ENCODE assay signal across 8 mouse cellular contexts in the genomic region with DNA sequence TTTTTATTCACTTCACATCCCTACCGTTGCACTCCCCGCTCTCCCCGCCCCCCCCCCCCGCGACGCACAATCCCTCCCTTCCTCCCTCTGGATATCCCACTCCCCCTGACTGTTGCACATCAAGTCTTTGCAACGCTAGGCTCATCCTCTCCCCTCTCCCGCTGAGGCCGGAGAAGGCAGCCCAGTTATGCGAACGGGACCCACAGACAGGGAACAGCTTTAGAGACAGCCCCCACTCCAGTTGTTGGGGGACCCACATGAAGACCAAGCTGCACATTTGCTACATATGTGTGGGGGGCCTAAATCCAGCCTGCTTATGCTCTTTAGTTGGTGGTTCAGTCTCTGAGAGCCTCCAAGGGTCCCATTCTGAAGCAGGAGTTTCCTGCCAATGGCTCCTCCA. TPM values are rescaled to one million over a fixed set of nuclear protein-coding genes. Genes with fewer than 3 reads are reported as not detected.
DNase-seq lines count a peak whose midpoint lies in the region; ATAC-seq lines count a peak whose summit lies in the region.

Gene Stambp, minus strand, starts transcription at position 59 of the 400 bp plus-strand sequence.

- 0% methylated on average over 5 of the region's 11 CpGs for WGBS in hindbrain, embryonic 16.5 days
- WGBS in liver, embryonic 13.5 days (ENCODE audit: insufficient replicate concordance) = 0% methylated on average over 6 of the region's 11 CpGs
- 0% methylated on average over 7 of the region's 11 CpGs for WGBS in stomach, embryonic 15.5 days

- no peaks in the 10 kb centered on the region for H3K9me3 ChIP-seq in erythroblast, embryonic 14.5 days (ENCODE audit: control insufficient read depth, low read length)
- H3K9me3 ChIP-seq in hindbrain, embryonic 16.5 days (ENCODE audit: control insufficient read depth, low read length) = no peaks in the 10 kb centered on the region
- H3K9me3 ChIP-seq in liver, embryonic 13.5 days (replicated peaks) = no peaks in the 10 kb centered on the region
- no peaks in the 10 kb centered on the region for H3K9me3 ChIP-seq in stomach, embryonic 15.5 days

- peak within 1 kb of the TSS; percentile 84 for H3K9ac ChIP-seq in hindbrain, embryonic 16.5 days (ENCODE audit: low read depth, low read length)
- peak within 1 kb of the TSS; percentile 80 for H3K9ac ChIP-seq in liver, embryonic 13.5 days
- peak within 1 kb of the TSS; percentile 66 for H3K9ac ChIP-seq in stomach, embryonic 15.5 days

- peak within 1 kb of the TSS; percentile 81 for H3K27ac ChIP-seq in hindbrain, embryonic 16.5 days (ENCODE audit: low read depth, low read length)
- peak within 1 kb of the TSS; percentile 45 for H3K27ac ChIP-seq in liver, embryonic 13.5 days
- peak within 1 kb of the TSS; percentile 82 for H3K27ac ChIP-seq in stomach, embryonic 15.5 days

- H3K4me3 ChIP-seq in erythroblast, embryonic 14.5 days (replicated peaks) = peak within 1 kb of the TSS; percentile 85
- H3K4me3 ChIP-seq in hindbrain, embryonic 16.5 days (ENCODE audit: low read length) = peak within 1 kb of the TSS; percentile 65
- peak within 1 kb of the TSS; percentile 74 for H3K4me3 ChIP-seq in liver, embryonic 13.5 days (replicated peaks)
- peak within 1 kb of the TSS; percentile 80 for H3K4me3 ChIP-seq in stomach, embryonic 15.5 days (replicated peaks)

- peaks cover 14% of the 10 kb centered on the region for H3K27me3 ChIP-seq in erythroblast, embryonic 14.5 days (ENCODE audit: control insufficient read depth)
- no peaks in the 10 kb centered on the region for H3K27me3 ChIP-seq in hindbrain, embryonic 16.5 days (replicated peaks; ENCODE audit: control insufficient read depth, insufficient read depth, low read length)
- peaks cover 22% of the 10 kb centered on the region for H3K27me3 ChIP-seq in liver, embryonic 13.5 days
- H3K27me3 ChIP-seq in stomach, embryonic 15.5 days (replicated peaks) = no peaks in the 10 kb centered on the region; the same call in 1 of the 2 replicates

- peak in 1 of 2 experiments; percentile 11 for DNase-seq in left cerebral cortex, adult 18-20 months (ENCODE audit: low spot score in 2 of 2)
- DNase-seq in left cerebral cortex, adult 11 months (ENCODE audit: low spot score) = no peak
- DNase-seq in adrenal gland, postnatal 25 days = no peak
- no peak for DNase-seq in liver, embryonic 13.5 days
- no peak for DNase-seq in right cerebral cortex, adult 18-20 months

- H3K4me1 ChIP-seq in erythroblast, embryonic 14.5 days (ENCODE audit: control insufficient read depth) = peaks cover 20% of the 10 kb centered on the region
- H3K4me1 ChIP-seq in hindbrain, embryonic 16.5 days (ENCODE audit: control insufficient read depth, insufficient read depth, low read depth, low read length) = peaks cover 7% of the 10 kb centered on the region
- H3K4me1 ChIP-seq in liver, embryonic 13.5 days (replicated peaks) = peaks cover 17% of the 10 kb centered on the region
- H3K4me1 ChIP-seq in stomach, embryonic 15.5 days = peaks cover 11% of the 10 kb centered on the region

- H3K4me2 ChIP-seq in hindbrain, embryonic 16.5 days (ENCODE audit: low read length) = peak within 1 kb of the TSS; percentile 89
- H3K4me2 ChIP-seq in liver, embryonic 13.5 days = peak within 1 kb of the TSS; percentile 84
- peak within 1 kb of the TSS; percentile 78 for H3K4me2 ChIP-seq in stomach, embryonic 15.5 days

- H3K36me3 ChIP-seq in erythroblast, embryonic 14.5 days (ENCODE audit: control insufficient read depth) = peaks cover 19% of the 10 kb centered on the region
- H3K36me3 ChIP-seq in hindbrain, embryonic 16.5 days (ENCODE audit: control insufficient read depth, insufficient read depth, low read length) = 0 out of 2 replicates have a peak, but pooled peaks cover 4% of the 10 kb centered on the region
- H3K36me3 ChIP-seq in liver, embryonic 13.5 days = peaks cover 9% of the 10 kb centered on the region
- H3K36me3 ChIP-seq in stomach, embryonic 15.5 days = no peaks in the 10 kb centered on the region

- ATAC-seq in hindbrain, embryonic 16.5 days = peak; percentile 87
- peak; percentile 59 for ATAC-seq in liver, embryonic 13.5 days (ENCODE audit: low read depth)
- peak; percentile 52 for ATAC-seq in stomach, embryonic 15.5 days (ENCODE audit: insufficient read depth, low FRiP score, low read depth)

RNA-seq across cellular contexts. Expression of gene Stambp, which starts in this region (rescaled TPM):
- total RNA-seq in left cerebral cortex, adult 18-20 months (2021) = 10 to 100 TPM; 30.8 to 33.2 TPM
- total RNA-seq in adrenal gland, postnatal 25 days (2021) = 28.9 and 31.1 TPM in 2 replicates
- 0.06 and 0.10 TPM in 2 replicates for polyA plus RNA-seq in erythroblast, embryonic 14.5 days (2012)
- 61.3 and 62.8 TPM in 2 replicates for polyA plus RNA-seq in hindbrain, embryonic 16.5 days (2015; fragmentation: Nextera tagmentation; extraction: Ambion mirVana)
- 10.8 and 14.1 TPM in 2 replicates for polyA plus RNA-seq in liver, embryonic 13.5 days (2015; fragmentation: Nextera tagmentation; extraction: Ambion mirVana)
- polyA plus RNA-seq in stomach, embryonic 15.5 days (2015; fragmentation: Nextera tagmentation; extraction: Ambion mirVana) = 23.2 and 24.7 TPM in 2 replicates

Comparison
In these comparisons a context has a peak if more than half of its experiments do, and no peak if none do; other contexts are left out.
1. RNA of gene Stambp (polyA plus RNA-seq): 61.3 to 62.8 TPM in hindbrain, embryonic 16.5 days, 23.2 to 24.7 TPM in stomach, embryonic 15.5 days and 10.8 to 14.1 TPM in liver, embryonic 13.5 days; 0.06 to 0.10 TPM in erythroblast, embryonic 14.5 days; every median in the first group is over 10 times any median in the second.
2. Peak in every context shown above with its lines, with median percentiles within 50 percentile points of each other: H3K4me3 ChIP-seq, ATAC-seq, H3K27ac ChIP-seq, H3K4me2 ChIP-seq and H3K9ac ChIP-seq.